Mouse (Mus musculus) megakaryocyte, embryonic 14.5 days (primary cell): ENCODE data around the gene Myl12a.

ENCODE experiments used
- FLI1 ChIP-seq: IDR thresholded peaks from 2 replicates; pipeline ENCODE4 v1.6.1; 2012; ENCODE audit warnings: low read length, inconsistent platforms, mixed read lengths
- GATA1 ChIP-seq: IDR thresholded peaks from 3 replicates; pipeline ENCODE4 v1.6.1; 2012; ENCODE audit warnings: mixed read lengths, low read length, inconsistent platforms, borderline replicate concordance

- TF ChIP-seq GATA1: no peak
- TF ChIP-seq FLI1: no peak
Observed at GRCm38 (mm10) chr17:71001067-71001466, 1.6 kb downstream of the Myl12a start.
